Mouse (Mus musculus) left cerebral cortex, postnatal 36 days (tissue): ENCODE measurements around the gene Pex26. TPM values are rescaled to one million over a fixed set of nuclear protein-coding genes. Genes with fewer than 3 reads are reported as not detected.

Experiments
- DNase-seq, 2 experiments: peaks; one replicate each; pipeline ENCODE4 v3.0.0; 2021 to 2022; ENCODE audit warnings: low spot score in 2 of 2, mixed read lengths in 1 of 2
- intact Hi-C: fragments of 180-260 bp; cut with DNase I; formaldehyde crosslinking; loops from one replicate; pipeline ENCODE4 v1.15.1; 2025
- total RNA-seq, 2 experiments: library from RNA; stranded (reverse); gene quantifications; 2 replicates each; pipeline ENCODE4 v1.2.3; 2021

The Pex26 gene
- total RNA-seq, 2 experiments from 2014 or later = 14.4 to 14.5 TPM

GRCm38 (mm10) chr6:121223001-121223400 is 39.5 kb downstream of the Pex26 start:
- intact Hi-C loops = no loop called here
- no peak for DNase-seq

GRCm38 (mm10) chr6:121224067-121224466 is 40.6 kb downstream of the Pex26 start:
- DNase-seq = no peak
- intact Hi-C loops = no loop called here

GRCm38 (mm10) chr6:121224993-121225392 is 41.5 kb downstream of the Pex26 start:
- intact Hi-C loops = no loop called here
- no peak for DNase-seq

- no peak for DNase-seq
- intact Hi-C loops = no loop called here
These were observed 42.6 kb downstream of the Pex26 start for GRCm38 (mm10) chr6:121226043-121226442.

- no peak for DNase-seq
- intact Hi-C loops = no loop called here
These were observed 43.3 kb downstream of the Pex26 start for GRCm38 (mm10) chr6:121226744-121227143.

- intact Hi-C loops = no loop called here
- no peak for DNase-seq
These were observed 45.0 kb downstream of the Pex26 start for GRCm38 (mm10) chr6:121228421-121228820.

- intact Hi-C loops = no loop called here
- no peak for DNase-seq
These were observed 49.2 kb downstream of the Pex26 start for GRCm38 (mm10) chr6:121232652-121233051.

- no peak for DNase-seq
- intact Hi-C loops = no loop called here
These were observed 52.9 kb downstream of the Pex26 start for GRCm38 (mm10) chr6:121236386-121236785.

- intact Hi-C loops = no loop called here
- no peak for DNase-seq
These were observed 54.7 kb downstream of the Pex26 start for GRCm38 (mm10) chr6:121238209-121238608.

GRCm38 (mm10) chr6:121241780-121242179 is 58.3 kb downstream of the Pex26 start:
- no peak for DNase-seq
- intact Hi-C loops = no loop called here

GRCm38 (mm10) chr6:121243161-121243560 is 59.7 kb downstream of the Pex26 start:
- intact Hi-C loops = no loop called here
- DNase-seq = no peak

GRCm38 (mm10) chr6:121245127-121246036 is 61.9 kb downstream of the Pex26 start, which contains the start of gene Usp18:
TSS of gene Usp18 (plus strand) at chr6:121245906.
- intact Hi-C loops = no loop called here

GRCm38 (mm10) chr6:121246037-121246361 is 62.5 kb downstream of the Pex26 start:
- DNase-seq = no peak
- intact Hi-C loops = no loop called here

More at GRCm38 (mm10) chr6:121245127-121246036, 61.9 kb downstream of the Pex26 start, which contains the start of gene Usp18:
- DNase-seq = peak; percentile 65 to 66

Other genes starting within 250 kb of the Pex26 start
- 100 to 1,000 TPM; 100 to 150 TPM for gene Mical3, start 52.7 kb upstream of the Pex26 start, total RNA-seq
- gene Tuba8, start 27.0 kb downstream of the Pex26 start, total RNA-seq = 1 to 10 TPM; 9.6 TPM
- under 1 TPM; 0.59 to 0.72 TPM for gene Usp18, start 62.2 kb downstream of the Pex26 start, total RNA-seq
- gene Slc6a13, start 116.6 kb downstream of the Pex26 start, total RNA-seq = 10 to 100 TPM; 12.4 to 18.9 TPM
- gene Slc6a12, start 159.4 kb downstream of the Pex26 start, total RNA-seq = 1 to 10 TPM in 1 of 2 experiments, under 1 TPM in 1; 0.72 to 1.7 TPM